Mouse (Mus musculus): ENCODE measurements around the gene Stub1. TPM values are rescaled to one million over a fixed set of nuclear protein-coding genes. Genes with fewer than 3 reads are reported as not detected.
A peak's percentile ranks its signal among the peaks of the same experiment; 100 is the strongest.

Stub1 gene
- 282 and 298 TPM in 2 replicates for polyA plus RNA-seq (2014; fragmentation: Nextera tagmentation; extraction: Ambion mirVana)

- Histone ChIP-seq H3K4me2 (ENCODE audit: low read length) (peak within 1 kb of the TSS; percentile 91), H3K9me3 (ENCODE audit: control insufficient read depth, low read length) (no peaks in the 10 kb centered on the region), H3K4me3 (ENCODE audit: control insufficient read depth in 1 of 2, insufficient read depth in 1 of 2, low read depth in 1 of 2, low read length in 2 of 2) (peak within 1 kb of the TSS; percentile 57 to 74), H3K4me1 (ENCODE audit: control insufficient read depth in 2 of 2, insufficient read depth in 2 of 2, low read length in 2 of 2) (peaks cover 37 to 67% of the 10 kb centered on the region in 2 experiments), H3K36me3 (ENCODE audit: control insufficient read depth, insufficient read depth, low read length) (peaks cover 51% of the 10 kb centered on the region), H3K27ac (replicated peaks in 1 of 2; ENCODE audit: control insufficient read depth in 1 of 2, insufficient read depth in 1 of 2, low read depth in 2 of 2, low read length in 2 of 2) (peak within 1 kb of the TSS; percentile 97 to 99), H3K9ac (ENCODE audit: low read length) (peak within 1 kb of the TSS; percentile 85), H3K27me3 (ENCODE audit: control insufficient read depth, insufficient read depth, low read length) (no peaks in the 10 kb centered on the region)
- WGBS = 0% methylated on average over 24 of the region's 24 CpGs
- ATAC-seq (ENCODE audit: insufficient number of reproducible peaks, insufficient read depth, low FRiP score, low read depth) = peak; percentile 70
These were observed at the start of gene Stub1 for GRCm38 (mm10) chr17:25833291-25833663. Gene Stub1 (minus strand): TSS chr17:25833404.

GRCm38 (mm10) chr17:25882306-25882705 lies 49.1 kb upstream of the Stub1 start:
- Histone ChIP-seq H3K27ac (replicated peaks in 1 of 2; ENCODE audit: control insufficient read depth in 1 of 2, insufficient read depth in 1 of 2, low read depth in 2 of 2, low read length in 2 of 2) (no peak overlapping the region), H3K4me1 (ENCODE audit: control insufficient read depth in 2 of 2, insufficient read depth in 2 of 2, low read length in 2 of 2) (peaks cover 2 to 7% of the 10 kb centered on the region in 2 experiments; a peak in 2 of 4 replicates), H3K36me3 (ENCODE audit: control insufficient read depth, insufficient read depth, low read length) (peaks cover 41% of the 10 kb centered on the region), H3K4me2 (ENCODE audit: low read length) (no peak overlapping the region), H3K4me3 (ENCODE audit: control insufficient read depth in 1 of 2, insufficient read depth in 1 of 2, low read depth in 1 of 2, low read length in 2 of 2) (no peak overlapping the region), H3K9ac (ENCODE audit: low read length) (no peak overlapping the region), H3K27me3 (ENCODE audit: control insufficient read depth, insufficient read depth, low read length) (no peaks in the 10 kb centered on the region), H3K9me3 (ENCODE audit: control insufficient read depth, low read length) (no peaks in the 10 kb centered on the region)
- WGBS = 45% methylated on average over 5 of the region's 5 CpGs
- 0 out of 2 replicates have a peak, but pooled peaks have one; percentile 31 for ATAC-seq (ENCODE audit: insufficient number of reproducible peaks, insufficient read depth, low FRiP score, low read depth)

DNA sequence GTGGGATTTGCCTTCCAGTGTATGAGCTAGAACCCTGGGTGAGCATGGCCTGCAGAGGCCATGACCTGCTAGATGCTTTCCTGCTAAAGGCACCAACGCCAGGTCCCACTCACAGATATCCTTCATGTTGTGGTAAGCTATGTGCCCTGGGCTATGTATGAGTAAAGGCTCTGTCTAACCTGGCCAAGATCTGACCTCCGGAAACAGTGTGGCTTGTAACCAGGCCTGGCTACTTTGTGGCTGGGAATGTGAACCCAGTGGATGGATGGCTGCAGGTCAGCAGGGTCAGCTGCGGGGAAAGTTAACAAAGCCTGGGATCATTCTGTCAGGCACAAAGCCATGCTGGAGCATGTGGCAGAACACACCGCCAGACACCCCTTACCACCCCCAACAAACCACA lies 48.5 kb upstream of the Stub1 start:
- Histone ChIP-seq H3K9me3 (ENCODE audit: control insufficient read depth, low read length) (no peaks in the 10 kb centered on the region), H3K4me2 (ENCODE audit: low read length) (no peak overlapping the region), H3K4me3 (ENCODE audit: control insufficient read depth in 1 of 2, insufficient read depth in 1 of 2, low read depth in 1 of 2, low read length in 2 of 2) (no peak overlapping the region), H3K36me3 (ENCODE audit: control insufficient read depth, insufficient read depth, low read length) (peaks cover 41% of the 10 kb centered on the region), H3K9ac (ENCODE audit: low read length) (no peak overlapping the region), H3K27me3 (ENCODE audit: control insufficient read depth, insufficient read depth, low read length) (no peaks in the 10 kb centered on the region), H3K4me1 (ENCODE audit: control insufficient read depth in 2 of 2, insufficient read depth in 2 of 2, low read length in 2 of 2) (peaks cover 7% of the 10 kb centered on the region in 2 experiments; a peak in 3 of 4 replicates), H3K27ac (replicated peaks in 1 of 2; ENCODE audit: control insufficient read depth in 1 of 2, insufficient read depth in 1 of 2, low read depth in 2 of 2, low read length in 2 of 2) (no peak overlapping the region)
- 59% methylated on average over 4 of the region's 4 CpGs for WGBS
- no peak for ATAC-seq (ENCODE audit: insufficient number of reproducible peaks, insufficient read depth, low FRiP score, low read depth)

DNA sequence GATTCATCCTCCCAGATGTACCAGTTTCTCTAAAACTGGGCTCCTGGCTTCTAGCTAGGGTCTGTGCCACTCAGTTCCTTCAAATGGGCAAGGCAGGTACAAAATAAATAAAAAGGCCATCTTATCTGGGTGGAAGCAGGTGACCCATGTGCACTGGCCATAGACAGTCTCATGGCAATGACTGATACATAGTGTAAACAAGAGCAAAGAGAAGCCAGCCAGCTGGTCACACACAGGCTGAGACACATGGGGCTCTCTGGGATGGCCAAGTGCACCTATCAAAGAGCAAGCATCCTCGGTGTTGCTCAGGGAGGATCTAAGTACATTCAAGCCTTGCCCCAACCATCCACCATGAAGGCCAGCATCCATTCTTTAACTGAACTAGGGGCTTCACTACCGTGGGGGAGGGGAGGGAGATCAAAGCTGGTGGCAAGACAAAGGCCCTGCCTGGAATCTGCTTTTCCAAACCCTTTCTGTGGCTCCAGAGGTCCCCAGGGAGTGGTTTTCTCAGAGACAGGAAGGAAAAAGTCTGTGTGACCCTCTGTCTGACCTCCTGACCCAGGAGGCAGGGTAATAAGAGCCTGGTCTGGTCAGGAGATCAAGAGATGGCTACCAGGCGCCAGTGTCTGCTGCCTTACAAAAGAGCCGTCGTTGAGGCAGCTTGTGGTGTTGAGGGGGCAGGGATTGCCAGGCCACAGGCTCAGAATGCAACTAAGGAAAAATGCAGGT lies 47.9 kb upstream of the Stub1 start:
- H3K36me3 ChIP-seq (ENCODE audit: control insufficient read depth, insufficient read depth, low read length) = peaks cover 41% of the 10 kb centered on the region
- H3K9me3 ChIP-seq (ENCODE audit: control insufficient read depth, low read length) = no peaks in the 10 kb centered on the region
- ATAC-seq (ENCODE audit: insufficient number of reproducible peaks, insufficient read depth, low FRiP score, low read depth) = no peak
- H3K27me3 ChIP-seq (ENCODE audit: control insufficient read depth, insufficient read depth, low read length) = no peaks in the 10 kb centered on the region
- H3K9ac ChIP-seq (ENCODE audit: low read length) = no peak overlapping the region
- peaks cover 12 to 13% of the 10 kb centered on the region in 2 experiments for H3K4me1 ChIP-seq (ENCODE audit: control insufficient read depth in 2 of 2, insufficient read depth in 2 of 2, low read length in 2 of 2)
- H3K27ac ChIP-seq (replicated peaks in 1 of 2; ENCODE audit: control insufficient read depth in 1 of 2, insufficient read depth in 1 of 2, low read depth in 2 of 2, low read length in 2 of 2) = no peak overlapping the region
- WGBS = 24% methylated on average over 5 of the region's 5 CpGs
- no peak overlapping the region for H3K4me2 ChIP-seq (ENCODE audit: low read length)
- no peak overlapping the region for H3K4me3 ChIP-seq (ENCODE audit: control insufficient read depth in 1 of 2, insufficient read depth in 1 of 2, low read depth in 1 of 2, low read length in 2 of 2)

DNA sequence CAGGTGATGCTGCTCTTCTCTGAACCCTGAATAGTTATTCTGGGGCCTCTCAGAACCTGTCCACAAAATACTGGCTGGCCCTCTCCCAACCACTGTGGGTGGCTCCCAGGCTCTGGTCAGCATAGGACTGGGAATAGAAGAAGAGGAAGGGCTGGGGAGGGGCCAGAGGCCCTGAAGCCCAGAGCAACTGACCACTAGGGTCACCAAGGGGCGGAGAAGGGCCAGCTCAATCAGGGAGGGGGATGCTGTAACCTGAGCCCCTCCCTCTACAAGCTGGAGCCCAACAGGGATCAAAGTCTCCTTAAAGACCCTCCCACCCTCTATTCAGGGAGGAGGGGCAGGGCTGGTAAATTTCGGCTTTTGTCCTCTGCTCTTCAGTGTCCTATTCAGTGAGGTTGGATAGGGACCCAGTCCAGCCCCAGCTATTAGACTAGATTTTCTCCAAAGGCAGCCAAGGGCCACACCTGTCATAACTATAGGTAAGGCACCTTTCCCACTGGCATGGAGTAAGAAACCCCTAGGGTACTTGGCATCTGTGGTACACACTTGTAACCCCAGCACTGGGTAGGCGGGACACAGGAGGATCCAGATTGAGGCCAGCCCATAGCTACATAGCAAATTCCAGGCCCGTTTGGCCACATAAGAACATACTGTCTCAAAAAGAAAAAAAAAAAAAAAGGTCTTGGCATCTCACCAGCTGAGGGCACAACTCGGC lies 47.1 kb upstream of the Stub1 start, which contains the start of gene Wfikkn1:
TSS of gene Wfikkn1 (minus strand) at position 663 of the 715 bp plus-strand sequence.
- H3K27ac ChIP-seq (replicated peaks in 1 of 2; ENCODE audit: control insufficient read depth in 1 of 2, insufficient read depth in 1 of 2, low read depth in 2 of 2, low read length in 2 of 2) = no peak within 1 kb of the TSS
- peaks cover 41% of the 10 kb centered on the region for H3K36me3 ChIP-seq (ENCODE audit: control insufficient read depth, insufficient read depth, low read length)
- no peak for ATAC-seq (ENCODE audit: insufficient number of reproducible peaks, insufficient read depth, low FRiP score, low read depth)
- H3K4me2 ChIP-seq (ENCODE audit: low read length) = no peak within 1 kb of the TSS
- 58% methylated on average over 5 of the region's 5 CpGs for WGBS
- no peaks in the 10 kb centered on the region for H3K27me3 ChIP-seq (ENCODE audit: control insufficient read depth, insufficient read depth, low read length)
- no peak within 1 kb of the TSS for H3K4me3 ChIP-seq (ENCODE audit: control insufficient read depth in 1 of 2, insufficient read depth in 1 of 2, low read depth in 1 of 2, low read length in 2 of 2)
- peaks cover 14 to 17% of the 10 kb centered on the region in 2 experiments for H3K4me1 ChIP-seq (ENCODE audit: control insufficient read depth in 2 of 2, insufficient read depth in 2 of 2, low read length in 2 of 2)
- no peak within 1 kb of the TSS for H3K9ac ChIP-seq (ENCODE audit: low read length)
- no peaks in the 10 kb centered on the region for H3K9me3 ChIP-seq (ENCODE audit: control insufficient read depth, low read length)

DNA sequence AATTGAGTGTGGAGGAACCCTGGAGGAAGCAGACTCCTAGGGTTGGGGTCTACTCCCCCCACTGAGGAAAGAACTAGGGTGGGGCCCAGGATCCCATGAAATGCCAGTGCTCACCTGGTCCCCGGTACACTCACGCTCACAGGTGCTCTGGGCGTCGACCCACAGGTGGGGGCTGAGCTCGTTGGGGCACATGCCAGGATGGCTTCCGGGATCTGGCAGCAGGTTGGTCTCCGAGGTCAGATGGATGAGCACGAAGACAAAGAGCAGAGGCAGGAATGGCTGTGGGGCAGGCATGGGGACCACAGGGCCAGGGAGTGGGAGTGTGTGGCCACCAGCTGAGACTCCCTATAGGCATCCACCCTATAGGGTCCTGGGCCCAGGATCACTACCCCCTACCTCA lies 46.5 kb upstream of the Stub1 start:
- H3K9me3 ChIP-seq (ENCODE audit: control insufficient read depth, low read length) = no peaks in the 10 kb centered on the region
- no peak overlapping the region for H3K4me2 ChIP-seq (ENCODE audit: low read length)
- no peaks in the 10 kb centered on the region for H3K27me3 ChIP-seq (ENCODE audit: control insufficient read depth, insufficient read depth, low read length)
- H3K4me3 ChIP-seq (ENCODE audit: control insufficient read depth in 1 of 2, insufficient read depth in 1 of 2, low read depth in 1 of 2, low read length in 2 of 2) = no peak overlapping the region
- 82% methylated on average over 8 of the region's 8 CpGs for WGBS
- H3K36me3 ChIP-seq (ENCODE audit: control insufficient read depth, insufficient read depth, low read length) = peaks cover 38% of the 10 kb centered on the region
- H3K27ac ChIP-seq (replicated peaks in 1 of 2; ENCODE audit: control insufficient read depth in 1 of 2, insufficient read depth in 1 of 2, low read depth in 2 of 2, low read length in 2 of 2) = no peak overlapping the region
- ATAC-seq (ENCODE audit: insufficient number of reproducible peaks, insufficient read depth, low FRiP score, low read depth) = no peak
- no peak overlapping the region for H3K9ac ChIP-seq (ENCODE audit: low read length)
- peaks cover 14 to 17% of the 10 kb centered on the region in 2 experiments for H3K4me1 ChIP-seq (ENCODE audit: control insufficient read depth in 2 of 2, insufficient read depth in 2 of 2, low read length in 2 of 2)

DNA sequence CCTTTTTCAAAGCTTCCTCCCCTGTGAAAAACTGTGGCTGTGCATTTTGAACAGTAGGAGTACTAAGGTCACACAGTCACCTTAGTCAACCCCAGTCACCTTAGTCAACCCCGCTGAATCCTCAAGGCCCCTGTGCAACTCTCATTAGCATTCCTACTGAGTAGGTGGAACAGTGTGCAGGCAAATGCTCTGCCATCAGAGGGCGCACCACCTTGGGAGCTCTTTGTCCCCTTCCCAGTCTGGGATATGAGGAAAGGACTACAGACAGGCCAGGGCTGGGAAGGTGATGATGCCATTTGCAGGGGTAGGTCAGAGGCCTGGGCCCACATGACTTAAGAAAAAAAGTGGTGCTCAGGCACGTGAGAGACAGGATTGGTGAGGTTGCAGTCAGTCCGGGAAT lies 46.1 kb upstream of the Stub1 start:
- peaks cover 14 to 20% of the 10 kb centered on the region in 2 experiments for H3K4me1 ChIP-seq (ENCODE audit: control insufficient read depth in 2 of 2, insufficient read depth in 2 of 2, low read length in 2 of 2)

More for the DNA sequence above, 46.1 kb upstream of the Stub1 start:
- ATAC-seq (ENCODE audit: insufficient number of reproducible peaks, insufficient read depth, low FRiP score, low read depth) = no peak
- H3K9ac ChIP-seq (ENCODE audit: low read length) = no peak overlapping the region
- H3K9me3 ChIP-seq (ENCODE audit: control insufficient read depth, low read length) = no peaks in the 10 kb centered on the region
- no peaks in the 10 kb centered on the region for H3K27me3 ChIP-seq (ENCODE audit: control insufficient read depth, insufficient read depth, low read length)
- peaks cover 33% of the 10 kb centered on the region for H3K36me3 ChIP-seq (ENCODE audit: control insufficient read depth, insufficient read depth, low read length)
- H3K27ac ChIP-seq (replicated peaks in 1 of 2; ENCODE audit: control insufficient read depth in 1 of 2, insufficient read depth in 1 of 2, low read depth in 2 of 2, low read length in 2 of 2) = no peak overlapping the region
- no peak overlapping the region for H3K4me3 ChIP-seq (ENCODE audit: control insufficient read depth in 1 of 2, insufficient read depth in 1 of 2, low read depth in 1 of 2, low read length in 2 of 2)
- WGBS = 65% methylated on average over 4 of the region's 4 CpGs
- H3K4me2 ChIP-seq (ENCODE audit: low read length) = no peak overlapping the region

Data from heart, embryonic 14.5 days (tissue).